Mouse (Mus musculus): ENCODE data around the gene Hspb1. TPM values are rescaled to one million over a fixed set of nuclear protein-coding genes. Genes with fewer than 3 reads are reported as not detected.
A peak's percentile ranks its signal among the peaks of the same experiment; 100 is the strongest.

Hspb1 gene
- total RNA-seq, 2 experiments from 2014 or later, result 253 to 325 TPM

DNA sequence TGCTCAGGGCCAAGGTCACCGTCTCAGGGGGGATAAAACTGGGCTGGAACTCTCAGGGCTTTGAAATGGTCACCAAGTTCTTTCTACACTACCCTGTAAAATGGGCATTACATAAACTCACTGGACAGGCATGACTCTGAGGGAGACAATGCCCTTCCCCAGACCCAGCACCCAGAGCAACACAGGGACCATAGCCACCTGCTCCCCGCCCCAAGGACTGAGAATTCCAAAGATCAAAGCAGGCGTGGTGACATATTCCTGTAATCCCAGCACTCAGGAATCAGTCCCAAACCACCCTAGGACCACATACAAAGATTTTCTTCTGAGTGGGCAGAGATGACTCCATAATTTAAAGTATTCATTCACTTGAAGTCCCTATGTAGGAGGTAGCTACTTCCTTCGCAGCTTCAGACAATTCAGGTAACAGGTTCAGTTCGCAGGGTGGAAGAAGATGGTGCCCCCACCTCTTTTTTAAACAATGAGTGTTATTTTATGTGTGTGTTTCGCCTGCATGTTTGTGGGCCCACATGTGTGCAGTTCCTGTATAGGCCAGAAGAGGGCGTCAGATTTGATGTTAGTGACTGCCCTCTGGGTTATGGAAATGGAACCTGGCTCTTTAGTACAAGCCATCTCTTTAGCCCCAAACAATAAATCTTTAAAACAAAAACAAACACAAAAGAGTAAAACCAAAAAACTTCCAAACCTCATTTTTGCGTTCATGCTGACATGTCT lies 29.8 kb downstream of the Hspb1 start:
- peak; percentile 50 for TF ChIP-seq CTCF (IDR thresholded peaks at IDR 0.05)
- intact Hi-C loops (cut with DNase I), result loop anchor here (2.0 kb wide), 1 partner anchor 15 kb away; no protein-coding TSS in a partner anchor
- Histone ChIP-seq H3K27ac (peak overlapping the region; percentile 96), H3K4me3 (no peak overlapping the region)
- no peak for DNase-seq

DNA sequence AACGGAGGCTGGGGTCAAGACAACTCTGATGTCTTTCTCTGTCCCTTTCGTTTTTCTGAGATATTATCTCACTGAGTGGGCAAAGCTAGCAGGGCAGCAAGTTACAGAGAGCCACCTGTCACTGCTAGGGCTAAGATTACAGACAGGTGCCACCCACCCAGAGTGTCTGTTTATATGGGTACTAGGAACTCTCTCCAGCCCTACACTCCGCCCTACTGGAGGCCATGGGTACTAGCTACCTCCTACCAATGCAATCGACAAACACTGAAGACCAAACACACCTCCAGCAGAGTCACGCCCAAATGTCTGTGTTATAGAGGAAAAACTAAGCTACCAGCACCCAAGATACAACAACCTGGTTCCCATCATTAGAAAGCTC lies 30.3 kb downstream of the Hspb1 start:
- H3K4me3 ChIP-seq, result no peak overlapping the region
- intact Hi-C loops (cut with DNase I), result no loop called here
- 0 out of 2 replicates have a peak, but pooled peaks have one; percentile 2 for TF ChIP-seq CTCF (IDR thresholded peaks at IDR 0.05)
- peak overlapping the region; percentile 96 for H3K27ac ChIP-seq
- DNase-seq, result no peak

DNA sequence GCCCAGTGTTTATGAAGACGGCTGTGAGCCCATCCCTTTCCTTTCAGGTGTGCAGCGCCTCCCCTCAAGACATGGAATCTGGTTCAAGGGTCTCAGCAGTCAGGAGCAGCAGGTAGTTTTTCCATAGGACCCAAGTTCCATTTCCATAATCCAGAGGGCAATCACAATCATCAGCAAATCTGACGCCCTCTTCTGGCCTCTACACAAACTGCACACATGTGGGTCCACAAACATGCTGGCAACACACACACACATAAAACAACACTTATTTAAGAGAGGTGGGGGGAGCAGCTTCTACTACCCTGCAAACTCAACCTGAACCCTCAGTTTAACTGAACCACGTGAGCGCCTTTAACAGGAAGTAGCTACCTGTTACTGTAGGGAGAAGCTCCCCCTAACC lies 30.9 kb downstream of the Hspb1 start:
- no peak overlapping the region for H3K4me3 ChIP-seq
- intact Hi-C loops (cut with DNase I), result no loop called here
- no peak for DNase-seq
- peak overlapping the region; percentile 96 for H3K27ac ChIP-seq
- TF ChIP-seq CTCF (IDR thresholded peaks at IDR 0.05), result no peak

DNA sequence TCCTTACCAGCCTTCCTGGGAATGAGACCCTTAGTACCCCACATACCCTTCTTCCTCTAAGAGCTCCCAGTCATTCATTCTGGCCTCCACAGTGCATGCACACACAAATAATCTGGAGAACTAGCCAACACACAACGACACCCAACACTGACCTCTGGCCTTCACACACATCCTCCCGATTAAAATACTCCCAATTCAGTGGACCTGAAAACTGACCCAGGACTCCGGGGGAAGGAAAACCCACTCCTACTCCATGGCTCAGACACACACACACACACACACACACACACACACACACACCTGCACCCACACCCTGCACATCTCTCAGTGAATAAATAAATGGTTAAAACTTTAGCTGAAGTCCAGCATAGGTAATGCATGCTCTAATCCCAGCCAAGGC lies 32.2 kb downstream of the Hspb1 start:
- no peak for DNase-seq
- Histone ChIP-seq H3K4me3 (no peak overlapping the region), H3K27ac (peak overlapping the region; percentile 63)
- TF ChIP-seq CTCF (IDR thresholded peaks at IDR 0.05), result no peak
- intact Hi-C loops (cut with DNase I), result no loop called here

DNA sequence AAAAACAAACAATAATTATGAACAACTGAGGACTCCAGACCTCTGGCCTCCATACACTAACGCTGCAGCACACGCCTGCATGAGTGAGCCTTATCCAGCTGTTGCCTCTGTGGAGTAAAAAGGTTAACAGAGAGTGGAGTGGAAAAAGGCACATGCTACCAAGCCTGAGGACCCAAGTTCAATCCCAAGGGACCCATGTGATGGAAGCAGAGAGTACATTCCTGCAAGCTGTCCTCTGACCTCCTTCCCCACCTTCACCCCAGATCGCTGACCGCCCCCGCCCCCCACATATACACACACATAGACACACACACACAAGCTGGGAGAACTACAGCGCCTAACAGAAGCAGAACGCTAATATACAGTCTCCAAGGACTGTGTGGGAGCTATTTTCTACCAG lies 36.2 kb downstream of the Hspb1 start:
- Histone ChIP-seq H3K4me3 (no peak overlapping the region), H3K27ac (peak overlapping the region; percentile 82)
- no peak for DNase-seq
- intact Hi-C loops (cut with DNase I), result no loop called here
- no peak for TF ChIP-seq CTCF (IDR thresholded peaks at IDR 0.05)

DNA sequence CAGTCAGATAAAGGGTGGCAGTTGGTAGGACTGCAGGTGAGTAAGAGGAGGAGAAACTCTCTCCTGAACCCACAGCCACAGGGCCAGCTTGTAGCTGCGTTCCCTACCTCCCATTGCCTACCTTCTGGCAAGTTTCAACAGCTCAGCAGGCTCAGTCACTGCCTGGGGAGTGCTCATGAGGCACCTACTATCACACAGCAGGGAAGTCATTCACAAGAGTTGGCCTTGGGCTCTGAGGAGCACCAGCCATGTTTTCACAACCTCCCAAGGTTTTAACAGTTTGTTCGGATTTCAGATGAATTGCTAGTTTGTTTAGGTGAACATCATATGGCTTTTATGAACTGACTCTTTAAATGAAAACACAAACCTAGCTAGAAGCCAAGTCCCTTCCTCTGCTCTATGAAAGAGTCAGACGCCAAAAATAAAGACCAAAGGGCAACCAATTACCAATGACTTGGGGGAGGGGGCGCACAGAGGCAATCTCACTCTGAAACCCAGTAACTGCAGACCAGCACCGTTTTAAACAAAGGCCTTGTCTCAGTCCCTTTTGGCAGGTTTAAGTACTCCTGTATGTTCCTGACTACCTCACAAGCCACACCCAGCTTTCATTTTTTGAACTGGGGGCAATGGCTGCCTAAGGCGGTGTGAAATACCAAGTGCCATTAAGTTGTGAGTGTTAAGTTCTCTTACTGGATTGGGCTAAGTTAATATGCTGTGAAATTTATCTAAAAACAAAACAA lies 42.1 kb downstream of the Hspb1 start:
- Histone ChIP-seq H3K4me3 (no peak overlapping the region), H3K27ac (peak overlapping the region; percentile 59)
- DNase-seq, result no peak
- intact Hi-C loops (cut with DNase I), result no loop called here
- no peak for TF ChIP-seq CTCF (IDR thresholded peaks at IDR 0.05)

DNA sequence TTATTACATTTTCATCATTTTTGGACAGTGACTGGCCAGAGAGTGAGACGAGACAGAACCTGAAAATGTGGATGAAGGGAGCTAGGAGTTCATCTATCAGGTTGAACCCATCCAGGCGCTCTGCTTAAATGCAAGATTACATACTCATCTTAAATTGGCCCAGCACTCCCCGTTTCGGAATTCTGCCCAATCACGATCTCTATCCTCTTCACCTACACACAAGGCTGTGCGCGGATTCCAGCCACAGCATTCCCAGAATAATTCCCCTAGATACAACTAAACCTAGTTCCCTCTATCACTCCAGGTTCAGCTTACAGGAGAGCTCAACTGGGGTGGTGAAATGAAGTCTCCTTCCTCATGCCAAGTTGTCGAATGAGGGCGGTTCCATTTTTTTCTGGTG lies 43.8 kb downstream of the Hspb1 start:
- Histone ChIP-seq H3K4me3 (peak overlapping the region; percentile 9), H3K27ac (peak overlapping the region; percentile 99; the same call in 1 of the 2 replicates)
- intact Hi-C loops (cut with DNase I), result no loop called here
- no peak for TF ChIP-seq CTCF (IDR thresholded peaks at IDR 0.05)
- no peak for DNase-seq

DNA sequence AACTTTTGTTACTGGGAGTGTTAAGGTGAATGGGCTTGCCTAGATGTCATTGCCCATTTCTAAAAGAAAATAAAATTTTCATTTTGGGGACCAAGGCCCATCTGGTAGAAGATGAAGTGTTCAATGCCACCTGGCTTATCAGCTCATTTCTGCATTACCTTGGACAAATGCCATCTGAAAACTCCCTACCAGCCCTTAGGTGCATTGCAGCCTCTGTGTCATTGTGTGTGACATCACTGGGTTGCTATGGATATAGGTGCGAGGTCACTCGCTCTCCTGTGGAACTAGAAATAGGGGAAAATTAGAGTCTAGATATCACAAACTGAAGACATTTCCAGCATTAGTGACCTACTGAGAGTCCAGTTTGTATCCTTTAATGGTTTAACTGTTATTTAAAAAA lies 44.6 kb downstream of the Hspb1 start:
- Histone ChIP-seq H3K27ac (peak overlapping the region; percentile 99; the same call in 1 of the 2 replicates), H3K4me3 (peak overlapping the region; percentile 99)
- no peak for TF ChIP-seq CTCF (IDR thresholded peaks at IDR 0.05)
- intact Hi-C loops (cut with DNase I), result loop anchor here (2.0 kb wide), 1 partner anchor 16 kb away; no protein-coding TSS in a partner anchor
- no peak for DNase-seq

DNA sequence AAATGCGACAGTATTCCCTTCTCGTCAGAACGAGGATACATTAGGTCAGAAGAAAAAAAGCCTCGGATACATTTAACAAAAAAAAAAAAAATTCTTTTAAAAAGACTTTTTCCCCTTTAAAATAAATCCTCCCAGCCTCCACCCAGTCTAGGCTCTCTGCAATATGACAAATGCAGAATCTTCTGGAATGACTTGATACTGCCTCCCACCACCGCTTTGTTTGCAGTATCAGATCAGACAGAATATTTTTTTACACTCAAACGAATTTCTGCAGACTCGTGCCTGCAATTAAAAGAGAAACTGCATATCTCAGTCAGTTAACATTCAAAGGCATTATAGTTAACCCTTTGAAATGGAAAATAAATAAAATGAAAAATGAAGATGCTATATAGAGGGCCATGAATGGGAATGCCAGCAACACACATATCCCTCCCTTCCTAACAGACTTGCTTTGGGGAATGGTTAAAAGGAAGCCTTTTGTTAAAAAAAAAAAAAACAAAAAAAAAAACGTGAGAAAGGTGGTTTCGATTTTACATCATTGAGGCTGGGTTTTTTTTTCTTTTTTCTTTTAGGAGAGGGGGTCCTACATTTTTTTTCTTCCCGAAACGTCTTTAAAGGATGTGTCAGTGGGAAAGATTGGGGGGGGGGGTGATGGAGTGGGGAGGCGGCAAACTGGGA lies 45.6 kb downstream of the Hspb1 start:
- intact Hi-C loops (cut with DNase I), result loop anchor here (2.0 kb wide), 1 partner anchor 17 kb away; no protein-coding TSS in a partner anchor
- Histone ChIP-seq H3K27ac (peak overlapping the region; percentile 99), H3K4me3 (peak overlapping the region; percentile 99)
- TF ChIP-seq CTCF (IDR thresholded peaks at IDR 0.05), result no peak
- no peak for DNase-seq

DNA sequence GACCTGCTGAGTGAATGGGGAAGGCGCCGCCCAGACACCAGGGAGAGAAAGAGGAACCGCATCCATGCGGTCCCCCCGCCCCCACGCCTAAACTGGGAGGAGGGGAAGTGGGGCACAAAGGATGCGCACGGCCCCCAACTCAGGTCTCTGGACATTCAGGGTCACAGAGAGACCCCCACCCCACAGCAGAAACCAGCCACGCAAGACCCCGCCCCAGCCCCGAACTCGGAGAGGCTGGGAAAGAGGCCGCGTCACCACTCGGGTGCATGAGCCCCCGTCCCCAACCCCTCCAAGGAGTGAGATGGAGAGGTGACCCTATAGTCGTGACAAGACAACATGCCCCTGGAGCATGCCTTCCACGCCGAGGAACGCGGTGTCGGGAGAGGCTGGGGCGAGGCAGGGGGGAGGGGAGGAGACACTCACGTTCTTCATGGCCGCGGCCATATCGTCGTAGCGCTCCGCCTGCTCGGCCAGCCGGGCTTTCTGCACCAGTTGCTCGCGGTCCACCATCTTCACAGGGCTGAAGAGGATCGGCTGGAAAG lies 46.3 kb downstream of the Hspb1 start:
- peak; percentile 72 for DNase-seq
- Histone ChIP-seq H3K4me3 (peak overlapping the region; percentile 99), H3K27ac (peak overlapping the region; percentile 99)
- intact Hi-C loops (cut with DNase I), result loop anchor here (2.0 kb wide), 2 partner anchors 17 to 29 kb away; no protein-coding TSS in a partner anchor
- no peak for TF ChIP-seq CTCF (IDR thresholded peaks at IDR 0.05)

DNA sequence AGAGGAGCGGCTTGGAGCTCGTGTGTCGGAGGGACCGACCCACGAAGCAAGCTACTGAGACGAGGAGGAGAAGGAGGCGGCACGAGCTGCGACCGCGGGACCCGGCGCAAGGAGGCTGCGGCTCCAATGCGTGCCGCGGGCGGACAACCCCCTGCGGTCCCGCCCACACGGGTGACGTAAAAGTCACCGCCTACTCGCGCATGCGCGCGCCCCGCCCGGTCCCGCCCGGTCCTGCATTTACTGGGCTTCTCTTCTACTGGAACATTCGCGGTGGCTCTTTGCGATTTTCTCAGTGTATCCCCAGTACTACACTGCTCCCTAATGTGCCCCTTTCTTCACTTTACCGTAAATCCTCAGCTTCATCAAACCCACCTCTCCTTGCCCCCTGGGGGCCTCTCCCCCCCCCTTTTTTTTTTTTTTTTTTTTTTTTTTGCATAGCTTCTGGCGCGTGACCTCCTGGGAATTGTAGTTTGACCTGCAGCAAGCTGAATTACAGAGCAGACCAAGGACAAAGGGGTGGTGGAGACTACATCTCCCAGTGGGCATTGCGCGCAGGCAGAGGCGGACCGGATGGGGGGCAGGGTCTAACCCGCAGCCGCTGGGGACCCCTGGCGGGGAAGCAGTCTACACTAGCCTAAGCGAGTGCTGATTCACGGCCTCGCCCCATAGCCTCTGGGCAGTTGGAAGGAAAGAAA lies 46.9 kb downstream of the Hspb1 start, which contains the start of gene Ywhag:
TSS of gene Ywhag (minus strand) at position 136 of the 695 bp plus-strand sequence.
- peak within 1 kb of the TSS; percentile 99 for H3K4me3 ChIP-seq
- peak; percentile 86 for TF ChIP-seq CTCF (IDR thresholded peaks at IDR 0.05)
- peak; percentile 99 for DNase-seq
- H3K27ac ChIP-seq, result peak within 1 kb of the TSS; percentile 99
- intact Hi-C loops (cut with DNase I), result loop anchor here (1.0 to 2.0 kb wide), 2 partner anchors 28 to 30 kb away; no protein-coding TSS in a partner anchor

DNA sequence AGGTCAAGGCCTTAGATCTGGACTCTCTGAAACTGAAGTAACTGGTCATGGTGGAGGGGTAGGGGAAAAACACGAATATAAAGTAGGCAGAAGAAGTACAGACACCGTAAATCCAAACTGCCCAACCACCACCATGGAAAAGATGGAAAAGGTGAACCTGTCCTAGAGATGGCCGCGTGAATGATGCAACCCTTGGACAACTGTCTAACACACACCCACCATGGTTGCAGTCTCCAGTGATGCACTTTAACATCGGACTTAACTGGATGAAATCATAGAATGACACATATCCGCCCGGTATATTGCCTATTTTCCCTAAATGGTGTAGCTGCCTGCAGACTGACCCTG lies 47.4 kb downstream of the Hspb1 start:
- intact Hi-C loops (cut with DNase I), result loop anchor here (1.0 to 2.0 kb wide), 2 partner anchors 28 to 31 kb away; no protein-coding TSS in a partner anchor
- peak overlapping the region; percentile 99 for H3K4me3 ChIP-seq
- peak overlapping the region; percentile 99 for H3K27ac ChIP-seq
- no peak for TF ChIP-seq CTCF (IDR thresholded peaks at IDR 0.05)
- DNase-seq, result no peak

All from gastrocnemius, adult 2 months (tissue).